Mouse (Mus musculus): ENCODE measurements around the gene Zcchc14. TPM values are rescaled to one million over a fixed set of nuclear protein-coding genes. Genes with fewer than 3 reads are reported as not detected.

Zcchc14 gene
- polyA plus RNA-seq, 1 experiment from 2014 or later, result 19.0 TPM

Other genes starting within 250 kb of the Zcchc14 start
- gene 1700018B08Rik, start 108.6 kb downstream of the Zcchc14 start, polyA plus RNA-seq (2014; fragmentation: Nextera tagmentation; extraction: Ambion mirVana), result not detected in 2 replicates
- gene Fbxo31, start 74.1 kb downstream of the Zcchc14 start, polyA plus RNA-seq (2014; fragmentation: Nextera tagmentation; extraction: Ambion mirVana), result 13.5 and 13.8 TPM in 2 replicates
- 195 and 217 TPM in 2 replicates for gene Map1lc3b, start 62.5 kb downstream of the Zcchc14 start, polyA plus RNA-seq (2014; fragmentation: Nextera tagmentation; extraction: Ambion mirVana)
- gene Jph3, start 76.7 kb upstream of the Zcchc14 start, polyA plus RNA-seq (2014; fragmentation: Nextera tagmentation; extraction: Ambion mirVana), result 0.67 and 0.73 TPM in 2 replicates
- 52.8 and 60.8 TPM in 2 replicates for gene Klhdc4, start 176.7 kb upstream of the Zcchc14 start, polyA plus RNA-seq (2014; fragmentation: Nextera tagmentation; extraction: Ambion mirVana)

All from limb, embryonic 11.5 days (tissue).